Comparison of ENCODE assay signal across 7 mouse cellular contexts in genomic region chr5:29736942-29737341, GRCm38 (mm10). TPM values are rescaled to one million over a fixed set of nuclear protein-coding genes. Genes with fewer than 3 reads are reported as not detected.
DNase-seq lines count a peak whose midpoint lies in the region; ATAC-seq lines count a peak whose summit lies in the region.

No protein-coding gene starts in this region.

- DNase-seq in thymus, postnatal 14 days = peak; percentile 12
- no peak for DNase-seq in thymus, postnatal 36 days
- no peak for DNase-seq in forebrain, embryonic 11.5 days (ENCODE audit: low spot score)
- DNase-seq in liver, embryonic 13.5 days = peak; percentile 5
- no peak for DNase-seq in frontal cortex, postnatal 36 days (ENCODE audit: low spot score in 2 of 2)
- no peak for DNase-seq in layer of hippocampus, adult 8-10 months (ENCODE audit: low spot score in 2 of 2)
- no peak for DNase-seq in urinary bladder, postnatal 4 days (ENCODE audit: low spot score in 2 of 2)

- peak overlapping the region; percentile 95 for H3K9ac ChIP-seq in forebrain, embryonic 11.5 days (ENCODE audit: low read length)
- peak overlapping the region; percentile 98 for H3K9ac ChIP-seq in liver, embryonic 13.5 days

- no peaks in the 10 kb centered on the region for H3K36me3 ChIP-seq in forebrain, embryonic 11.5 days (ENCODE audit: control insufficient read depth, insufficient read depth, low read length)
- peaks cover 2% of the 10 kb centered on the region; the same call in 1 of the 2 replicates for H3K36me3 ChIP-seq in liver, embryonic 13.5 days

- H3K4me2 ChIP-seq in forebrain, embryonic 11.5 days (ENCODE audit: low read depth, low read length, severe bottlenecking) = peak overlapping the region; percentile 72
- peak overlapping the region; percentile 73 for H3K4me2 ChIP-seq in liver, embryonic 13.5 days

- ATAC-seq in forebrain, embryonic 11.5 days (replicated peaks; ENCODE audit: low FRiP score) = no peak
- ATAC-seq in liver, embryonic 13.5 days (ENCODE audit: low read depth) = no peak

- H3K4me1 ChIP-seq in forebrain, embryonic 11.5 days (replicated peaks; ENCODE audit: control insufficient read depth, insufficient read depth, low read length) = peaks cover 8% of the 10 kb centered on the region; the same call in 1 of the 2 replicates
- H3K4me1 ChIP-seq in liver, embryonic 13.5 days (replicated peaks) = peaks cover 50% of the 10 kb centered on the region

- H3K9me3 ChIP-seq in forebrain, embryonic 11.5 days (ENCODE audit: control insufficient read depth, low read length) = no peaks in the 10 kb centered on the region
- no peaks in the 10 kb centered on the region for H3K9me3 ChIP-seq in liver, embryonic 13.5 days (replicated peaks)

- WGBS in forebrain, embryonic 11.5 days = 69% methylated on average over 9 of the region's 9 CpGs
- 24% methylated on average over 9 of the region's 9 CpGs for WGBS in liver, embryonic 13.5 days (ENCODE audit: insufficient replicate concordance)

- H3K27ac ChIP-seq in forebrain, embryonic 11.5 days (ENCODE audit: low read depth, low read length) = no peak overlapping the region
- no peak overlapping the region for H3K27ac ChIP-seq in liver, embryonic 13.5 days

- peak overlapping the region; percentile 92 for H3K4me3 ChIP-seq in forebrain, embryonic 11.5 days (ENCODE audit: low read depth, low read length)
- peak overlapping the region; percentile 98 for H3K4me3 ChIP-seq in liver, embryonic 13.5 days (replicated peaks)

- no peaks in the 10 kb centered on the region for H3K27me3 ChIP-seq in forebrain, embryonic 11.5 days (ENCODE audit: control insufficient read depth, insufficient read depth, low read length)
- no peaks in the 10 kb centered on the region for H3K27me3 ChIP-seq in liver, embryonic 13.5 days

RNA-seq across cellular contexts. Expression of gene Gm5129, which starts 1.2 kb away (rescaled TPM):
- not detected in 2 replicates for polyA plus RNA-seq in forebrain, embryonic 11.5 days (2014; fragmentation: Nextera tagmentation; extraction: Ambion mirVana)
- polyA plus RNA-seq in liver, embryonic 13.5 days (2015; fragmentation: Nextera tagmentation; extraction: Ambion mirVana) = not detected in 2 replicates
- 1 to 10 TPM in 1 of 4 experiments, not detected in 3; 3.5 TPM for total RNA-seq in layer of hippocampus, adult 8-10 months (2022)

RNA-seq across cellular contexts. Expression of gene Dnajb6, which starts 1.5 kb away (rescaled TPM):
- 210 and 226 TPM in 2 replicates for polyA plus RNA-seq in forebrain, embryonic 11.5 days (2014; fragmentation: Nextera tagmentation; extraction: Ambion mirVana)
- polyA plus RNA-seq in liver, embryonic 13.5 days (2015; fragmentation: Nextera tagmentation; extraction: Ambion mirVana) = 100 and 125 TPM in 2 replicates
- 100 to 1,000 TPM; 154 to 175 (median 168) TPM for total RNA-seq in layer of hippocampus, adult 8-10 months (2022)

Comparison
In these comparisons a context has a peak if more than half of its experiments do, and no peak if none do; other contexts are left out.
1. DNase-seq: peak in thymus, postnatal 14 days (single experiment) and liver, embryonic 13.5 days (single experiment); none in thymus, postnatal 36 days (0 of 2), forebrain, embryonic 11.5 days (single experiment), frontal cortex, postnatal 36 days (0 of 2), layer of hippocampus, adult 8-10 months (0 of 2) and urinary bladder, postnatal 4 days (0 of 2).